Mouse (Mus musculus) intestine, embryonic 15.5 days (tissue): Measurements from ENCODE around the gene Bola3. TPM values are rescaled to one million over a fixed set of nuclear protein-coding genes. Genes with fewer than 3 reads are reported as not detected.

Experiments
- ATAC-seq: fragments of 200-750 bp; cut with Nextera tagmentation; 2 replicates; pipeline ENCODE4 v1.8.0; 2017; ENCODE audit warnings: moderate TSS enrichment, moderate library complexity
- H3K27ac ChIP-seq: fragments of 300-500 bp; sonication (generic); 2 replicates; pipeline ENCODE4 v1.5.1; 2015; ENCODE audit warnings: mild to moderate bottlenecking, inconsistent platforms
- H3K27me3 ChIP-seq: fragments of 300-500 bp; sonication (generic); replicated peaks from 2 replicates; pipeline ENCODE4 v1.6.1; 2015; ENCODE audit warnings: inconsistent platforms
- H3K36me3 ChIP-seq: fragments of 300-500 bp; sonication (generic); 2 replicates; pipeline ENCODE4 v1.6.1; 2015; ENCODE audit warnings: inconsistent platforms
- H3K4me1 ChIP-seq: fragments of 300-500 bp; sonication (generic); replicated peaks from 2 replicates; pipeline ENCODE4 v1.6.1; 2015; ENCODE audit warnings: inconsistent platforms
- H3K4me2 ChIP-seq: fragments of 300-500 bp; sonication (generic); replicated peaks from 2 replicates; pipeline ENCODE4 v1.6.1; 2015; ENCODE audit warnings: mild to moderate bottlenecking, inconsistent platforms
- H3K4me3 ChIP-seq: fragments of 300-500 bp; sonication (generic); replicated peaks from 2 replicates; pipeline ENCODE4 v1.5.1; 2015; ENCODE audit warnings: inconsistent platforms
- H3K9ac ChIP-seq: fragments of 300-500 bp; sonication (generic); 2 replicates; pipeline ENCODE4 v1.6.1; 2015; ENCODE audit warnings: inconsistent platforms
- H3K9me3 ChIP-seq: fragments of 300-500 bp; sonication (generic); 2 replicates; pipeline ENCODE4 v1.6.1; 2016; ENCODE audit warnings: inconsistent platforms
- WGBS: fragments of 180-500 bp; shearing (Covaris S2); methylation state at CpG from one replicate; pipeline ENCODE4 v1.1.7; 2015; 5-methylcytosine and 5-hydroxymethylcytosine counted together
- polyA plus RNA-seq: library from polyadenylated mRNA; unstranded; fragments of >200 nt; fragmentation: Nextera tagmentation; extraction: Ambion mirVana; gene quantifications from 2 replicates; pipeline ENCODE4 v1.2.1, GENCODE M21; 2015

Gene Bola3
- polyA plus RNA-seq, 1 experiment from 2014 or later: 183 TPM

DNA sequence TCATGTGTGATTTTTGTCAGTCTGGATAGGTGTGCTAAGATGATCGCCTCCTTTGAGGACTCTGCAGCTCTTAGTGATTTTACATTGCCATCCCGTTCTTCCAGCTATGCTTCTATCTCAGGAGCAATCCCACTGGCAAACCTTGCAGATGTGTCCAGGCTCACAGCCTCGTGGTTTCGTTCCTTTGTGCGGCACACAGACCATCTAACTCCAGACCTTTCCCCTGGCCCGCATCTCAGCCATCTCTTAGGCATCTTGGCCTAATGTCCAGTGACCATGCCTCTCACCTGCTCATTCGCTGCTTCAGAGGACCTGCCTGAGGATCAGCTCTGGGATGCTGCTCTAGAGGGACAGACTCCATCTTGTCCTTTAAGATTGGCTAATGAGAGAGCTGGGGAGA lies 1.2 kb downstream of the Bola3 start:
- Histone ChIP-seq H3K4me1 (peaks cover 10% of the 10 kb centered on the region), H3K4me2 (peak overlapping the region; percentile 63), H3K27ac (no peak overlapping the region), H3K9ac (peak overlapping the region; percentile 96), H3K27me3 (no peaks in the 10 kb centered on the region), H3K9me3 (no peaks in the 10 kb centered on the region), H3K4me3 (peak overlapping the region; percentile 95), H3K36me3 (peaks cover 4% of the 10 kb centered on the region)
- ATAC-seq: no peak
- 78% methylated on average over 7 of the region's 7 CpGs for WGBS

DNA sequence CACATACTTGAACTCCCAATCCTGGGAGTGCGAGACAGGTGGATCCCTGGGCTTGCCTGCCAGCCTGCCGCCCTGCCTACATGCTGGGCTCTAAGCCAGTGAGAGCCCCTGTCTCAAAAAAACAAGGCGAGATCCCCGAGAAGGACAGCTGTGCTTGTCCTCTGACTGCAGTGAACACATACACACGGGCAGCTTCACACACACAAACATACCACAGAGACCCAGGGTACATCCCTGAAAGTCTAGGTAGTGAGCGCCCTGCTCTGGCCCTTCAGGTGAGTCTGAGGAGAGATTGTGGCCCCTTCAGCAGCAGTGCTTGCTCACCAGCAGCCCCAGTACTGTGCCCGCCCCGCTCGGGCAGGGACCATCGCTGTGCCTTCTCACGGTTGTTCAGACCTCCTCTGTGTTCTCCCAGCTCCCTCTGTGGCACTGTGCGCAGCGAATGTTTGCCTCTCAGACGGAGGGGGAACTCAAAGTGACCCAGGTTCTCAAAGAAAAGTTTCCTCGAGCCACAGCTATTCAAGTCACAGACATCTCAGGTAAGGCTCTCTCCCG lies 2.0 kb downstream of the Bola3 start:
- Histone ChIP-seq H3K9me3 (no peaks in the 10 kb centered on the region), H3K4me3 (no peak overlapping the region), H3K27me3 (no peaks in the 10 kb centered on the region), H3K4me1 (peaks cover 11% of the 10 kb centered on the region), H3K9ac (no peak overlapping the region), H3K36me3 (peaks cover 6% of the 10 kb centered on the region), H3K27ac (no peak overlapping the region), H3K4me2 (no peak overlapping the region)
- WGBS: 88% methylated on average over 16 of the region's 16 CpGs
- no peak for ATAC-seq

DNA sequence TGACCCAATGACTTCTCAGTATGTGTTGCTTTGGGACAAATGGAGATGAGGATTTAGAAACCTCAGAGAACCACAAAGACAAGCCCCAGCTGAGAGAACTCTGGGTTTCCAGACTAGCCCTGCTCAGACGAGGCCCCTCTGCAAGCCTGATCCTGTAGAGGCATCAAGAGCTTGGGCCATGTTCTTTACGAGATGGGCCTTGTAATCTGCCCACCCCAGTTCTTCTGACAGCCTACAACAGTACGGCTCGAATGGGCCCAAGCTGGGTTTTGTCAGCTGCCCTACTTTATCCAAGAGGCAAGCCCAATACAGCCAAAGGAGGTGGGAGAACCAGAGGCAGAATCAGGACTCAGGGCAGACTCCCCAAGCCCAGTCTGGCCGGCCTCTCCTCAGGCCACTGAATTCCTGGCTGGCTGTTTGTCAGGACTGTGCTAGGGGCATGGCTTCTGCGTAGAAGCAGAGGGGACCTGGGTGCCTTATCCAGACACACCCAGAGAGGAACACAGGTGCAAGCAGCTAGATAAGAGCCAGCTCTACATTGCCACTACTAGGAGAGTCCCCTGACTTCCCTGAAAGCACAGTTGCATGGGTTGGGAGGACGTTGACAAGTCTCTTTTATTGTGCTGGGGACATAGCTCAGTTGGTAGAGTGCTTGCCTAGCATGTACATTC lies 2.7 kb downstream of the Bola3 start:
- H3K9ac ChIP-seq: peak overlapping the region; percentile 28
- H3K9me3 ChIP-seq: no peaks in the 10 kb centered on the region
- H3K4me2 ChIP-seq: 0 out of 2 replicates have a peak overlapping the region, but pooled peaks have one; percentile 17
- WGBS: 79% methylated on average over 7 of the region's 7 CpGs
- H3K36me3 ChIP-seq: peaks cover 6% of the 10 kb centered on the region
- no peak overlapping the region for H3K4me3 ChIP-seq
- no peaks in the 10 kb centered on the region for H3K27me3 ChIP-seq
- ATAC-seq: peak; percentile 68
- peak overlapping the region; percentile 27; the same call in 1 of the 2 replicates for H3K27ac ChIP-seq
- H3K4me1 ChIP-seq: peaks cover 11% of the 10 kb centered on the region

DNA sequence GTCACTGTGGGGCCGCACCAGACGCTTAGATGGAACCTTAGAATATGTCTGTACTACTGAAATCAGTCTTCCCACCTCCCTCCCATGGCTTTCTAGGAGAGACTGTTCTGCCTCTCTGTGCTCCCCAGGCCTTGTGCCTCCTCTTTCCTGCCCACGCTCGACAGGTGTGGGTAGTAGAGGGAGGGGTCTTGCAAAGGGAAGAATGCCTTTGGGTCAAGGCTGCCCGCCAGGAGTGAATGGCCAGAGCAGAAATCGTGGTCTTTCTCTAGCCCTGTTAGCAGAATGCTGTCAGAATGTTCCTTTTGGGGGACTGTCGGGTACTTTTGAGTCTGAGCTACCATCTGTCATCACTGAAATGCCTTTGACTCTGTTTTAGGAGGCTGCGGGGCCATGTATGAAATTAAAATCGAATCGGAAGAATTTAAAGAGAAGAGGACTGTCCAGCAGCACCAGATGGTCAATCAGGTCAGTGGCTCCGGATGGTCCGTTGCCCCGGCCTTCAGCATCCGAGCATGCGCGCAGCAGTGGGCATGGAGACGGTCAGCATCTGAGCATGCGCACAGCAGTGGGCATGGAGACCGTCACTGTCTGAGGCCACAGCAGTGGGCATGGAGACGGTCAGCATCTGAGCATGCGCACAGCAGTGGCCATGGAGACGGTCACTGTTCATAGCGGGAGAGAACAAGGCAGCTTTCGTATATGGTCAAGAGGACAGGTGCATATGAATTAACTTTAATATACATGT lies 3.9 kb downstream of the Bola3 start:
- no peak overlapping the region for H3K27ac ChIP-seq
- H3K4me3 ChIP-seq: no peak overlapping the region
- WGBS: 91% methylated on average over 24 of the region's 24 CpGs
- peaks cover 11% of the 10 kb centered on the region for H3K4me1 ChIP-seq
- H3K9me3 ChIP-seq: no peaks in the 10 kb centered on the region
- H3K36me3 ChIP-seq: peaks cover 6% of the 10 kb centered on the region
- H3K27me3 ChIP-seq: no peaks in the 10 kb centered on the region
- no peak overlapping the region for H3K9ac ChIP-seq
- no peak overlapping the region for H3K4me2 ChIP-seq
- ATAC-seq: no peak

DNA sequence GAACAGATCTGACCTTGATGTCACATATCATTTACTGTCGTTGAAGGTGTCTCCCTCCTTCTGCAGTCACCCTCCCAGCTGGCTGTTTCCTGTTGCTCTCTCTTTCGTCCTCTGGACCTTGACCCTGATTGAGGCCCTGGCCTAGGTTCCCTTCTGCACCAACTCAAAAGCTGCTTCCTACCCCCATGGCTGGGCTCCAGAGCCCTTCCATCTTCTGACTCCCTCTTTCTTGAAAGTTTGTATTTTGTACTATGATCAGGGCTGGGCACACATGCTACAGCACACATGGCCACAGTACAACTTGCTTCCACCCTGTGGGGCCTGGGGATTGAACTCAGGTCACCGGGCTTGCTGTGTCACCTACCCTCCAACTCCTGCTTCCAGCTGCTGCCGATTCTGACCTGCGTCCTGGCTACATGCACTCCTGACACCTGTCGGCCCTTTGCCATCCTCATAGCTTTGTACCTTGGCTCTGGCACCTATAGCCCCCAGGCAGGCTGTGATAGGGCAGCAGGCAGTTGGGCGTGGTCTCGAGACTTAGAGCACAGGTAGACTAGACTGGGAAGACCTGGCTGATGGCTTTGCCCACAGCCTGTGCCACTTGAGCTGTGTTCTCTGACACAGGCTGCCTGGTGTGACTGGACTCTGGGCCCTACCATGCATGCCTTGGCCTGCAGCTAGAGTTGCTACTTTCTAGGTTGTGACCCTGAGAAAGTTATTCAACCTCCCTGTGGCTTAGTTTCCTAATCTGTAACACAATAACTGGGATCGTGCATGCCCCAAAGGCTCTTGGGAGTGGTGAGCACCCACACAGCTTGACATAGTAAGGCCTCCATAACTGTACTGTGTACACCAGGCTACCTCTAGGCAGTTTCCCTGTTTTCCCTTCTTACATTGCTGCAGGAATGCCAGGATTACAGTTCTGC lies 6.2 kb downstream of the Bola3 start:
- Histone ChIP-seq H3K27ac (peak overlapping the region; percentile 48), H3K4me2 (0 out of 2 replicates have a peak overlapping the region, but pooled peaks have one; percentile 17), H3K9ac (no peak overlapping the region), H3K4me3 (no peak overlapping the region), H3K4me1 (peaks cover 9% of the 10 kb centered on the region), H3K27me3 (no peaks in the 10 kb centered on the region), H3K9me3 (no peaks in the 10 kb centered on the region), H3K36me3 (peaks cover 13% of the 10 kb centered on the region)
- ATAC-seq: peak; percentile 50
- 74% methylated on average over 9 of the region's 9 CpGs for WGBS

DNA sequence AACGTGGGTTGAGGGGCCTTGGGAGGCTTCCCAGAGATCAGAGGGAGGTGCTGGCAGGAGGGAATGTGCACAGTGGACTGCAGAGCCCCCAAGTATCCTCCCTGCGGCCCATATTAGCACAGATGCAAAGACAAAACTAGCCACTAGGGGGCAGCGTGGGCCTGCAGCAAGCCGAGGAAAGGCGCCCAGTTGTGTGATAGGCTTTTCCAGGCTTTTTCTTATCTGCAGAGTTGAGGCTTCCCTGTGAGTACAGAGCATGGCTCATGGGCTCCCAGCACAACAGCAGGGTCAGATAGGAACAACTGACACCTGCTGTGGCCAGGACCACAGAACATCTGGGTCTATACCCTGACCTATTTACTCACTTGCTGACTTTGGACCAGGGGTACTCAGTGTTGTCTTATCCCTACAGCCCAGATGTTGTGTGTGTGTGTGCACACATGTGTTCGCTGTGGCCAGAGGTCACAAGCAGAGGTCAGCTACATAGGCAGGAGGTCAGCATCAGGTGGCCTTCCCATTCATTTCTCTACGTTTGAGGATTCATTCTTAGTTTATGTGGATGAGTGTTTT lies 7.7 kb downstream of the Bola3 start:
- peak; percentile 50 for ATAC-seq
- H3K9ac ChIP-seq: no peak overlapping the region
- H3K36me3 ChIP-seq: peaks cover 13% of the 10 kb centered on the region
- H3K27ac ChIP-seq: no peak overlapping the region
- H3K4me1 ChIP-seq: peaks cover 5% of the 10 kb centered on the region
- H3K4me3 ChIP-seq: no peak overlapping the region; the same call in 1 of the 2 replicates
- 26% methylated on average over 7 of the region's 7 CpGs for WGBS
- H3K27me3 ChIP-seq: no peaks in the 10 kb centered on the region
- H3K4me2 ChIP-seq: no peak overlapping the region
- no peaks in the 10 kb centered on the region for H3K9me3 ChIP-seq

DNA sequence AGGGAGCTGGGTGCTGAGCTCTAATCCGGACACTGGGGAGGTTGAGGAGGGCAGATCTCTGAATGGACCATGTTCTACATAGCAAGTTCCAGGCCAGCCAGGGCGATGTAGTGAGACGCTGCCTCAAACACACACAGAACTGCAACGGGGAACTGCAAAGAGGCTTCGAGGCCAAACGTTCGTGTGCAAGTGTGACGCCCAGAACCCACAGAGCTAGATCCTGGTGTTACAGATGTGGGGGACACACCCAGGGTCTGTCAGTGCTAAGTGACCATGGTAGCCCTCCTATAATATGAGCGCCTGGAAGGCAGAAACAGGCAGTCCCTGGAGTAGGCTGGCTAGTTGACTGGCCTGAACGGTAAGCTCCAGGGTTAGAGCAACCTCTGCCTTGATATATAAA lies 8.5 kb downstream of the Bola3 start:
- no peak for ATAC-seq
- no peaks in the 10 kb centered on the region for H3K27me3 ChIP-seq
- H3K4me1 ChIP-seq: peaks cover 5% of the 10 kb centered on the region
- H3K9ac ChIP-seq: no peak overlapping the region
- H3K4me3 ChIP-seq: no peak overlapping the region
- no peak overlapping the region for H3K4me2 ChIP-seq
- H3K36me3 ChIP-seq: peaks cover 13% of the 10 kb centered on the region
- WGBS: 87% methylated on average over 10 of the region's 10 CpGs
- H3K9me3 ChIP-seq: no peaks in the 10 kb centered on the region
- H3K27ac ChIP-seq: no peak overlapping the region

DNA sequence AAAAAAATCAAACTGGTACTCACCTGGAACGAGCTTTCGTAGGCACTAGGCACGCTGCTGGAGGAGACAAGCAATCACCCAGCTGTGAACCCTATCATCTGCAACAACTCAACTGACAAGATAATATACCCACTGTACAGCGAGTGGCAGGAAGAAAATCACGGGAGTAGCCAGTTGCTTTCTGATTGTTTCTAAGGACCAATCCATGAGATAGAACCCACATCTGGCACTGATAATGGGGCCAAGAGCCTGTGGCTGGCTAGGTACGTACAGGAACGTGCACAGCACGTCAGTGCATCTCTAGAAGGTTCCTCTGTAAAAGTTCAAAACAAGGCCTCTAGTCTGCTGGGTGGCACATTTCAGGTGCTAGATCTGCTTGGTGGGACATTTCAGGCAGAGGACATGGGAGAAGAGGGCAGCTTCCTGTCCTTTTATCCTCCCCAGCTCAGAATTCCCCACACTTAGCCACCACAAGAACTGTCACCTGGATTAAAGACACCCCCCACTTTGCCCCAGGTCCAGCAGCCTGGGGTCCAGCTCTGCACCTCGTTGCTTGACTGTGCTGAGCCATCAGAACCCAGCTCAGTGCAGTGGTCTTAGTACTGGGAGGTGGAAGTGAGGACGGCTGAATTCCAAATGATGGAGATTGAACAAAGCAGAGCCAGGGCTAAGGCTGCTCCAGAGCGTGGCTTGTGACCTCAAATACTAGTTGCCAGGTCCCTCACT lies 12.7 kb downstream of the Bola3 start:
- Histone ChIP-seq H3K4me1 (no peaks in the 10 kb centered on the region), H3K4me2 (no peak overlapping the region), H3K27ac (no peak overlapping the region), H3K4me3 (no peak overlapping the region), H3K9ac (no peak overlapping the region), H3K9me3 (no peaks in the 10 kb centered on the region), H3K36me3 (peaks cover 15% of the 10 kb centered on the region), H3K27me3 (no peaks in the 10 kb centered on the region)
- ATAC-seq: no peak
- WGBS: 88% methylated on average over 11 of the region's 11 CpGs

DNA sequence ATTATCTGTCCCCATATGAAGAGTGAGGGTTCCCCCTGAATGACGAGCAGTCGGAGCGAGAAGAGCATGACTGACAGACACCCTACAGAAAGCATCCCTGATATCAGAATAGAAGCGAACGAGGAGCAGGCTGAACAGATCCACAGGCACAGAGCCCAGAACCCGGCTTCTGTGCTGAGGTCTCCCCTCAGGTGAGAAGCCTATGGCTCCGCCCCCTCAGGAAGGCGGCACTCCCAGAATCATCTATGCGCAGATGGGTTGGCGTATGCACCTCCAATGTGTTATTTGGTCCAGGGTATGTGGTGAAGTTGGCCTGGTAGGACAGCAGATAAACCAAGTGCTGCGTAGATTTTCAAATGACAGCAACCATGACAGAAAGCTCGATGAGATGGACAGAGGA lies 14.1 kb downstream of the Bola3 start:
- no peaks in the 10 kb centered on the region for H3K27me3 ChIP-seq
- H3K9ac ChIP-seq: no peak overlapping the region
- no peak overlapping the region for H3K4me3 ChIP-seq
- H3K36me3 ChIP-seq: peaks cover 25% of the 10 kb centered on the region
- H3K4me2 ChIP-seq: no peak overlapping the region
- WGBS: 89% methylated on average over 12 of the region's 12 CpGs
- H3K27ac ChIP-seq: no peak overlapping the region
- H3K4me1 ChIP-seq: no peaks in the 10 kb centered on the region
- no peaks in the 10 kb centered on the region for H3K9me3 ChIP-seq
- no peak for ATAC-seq

DNA sequence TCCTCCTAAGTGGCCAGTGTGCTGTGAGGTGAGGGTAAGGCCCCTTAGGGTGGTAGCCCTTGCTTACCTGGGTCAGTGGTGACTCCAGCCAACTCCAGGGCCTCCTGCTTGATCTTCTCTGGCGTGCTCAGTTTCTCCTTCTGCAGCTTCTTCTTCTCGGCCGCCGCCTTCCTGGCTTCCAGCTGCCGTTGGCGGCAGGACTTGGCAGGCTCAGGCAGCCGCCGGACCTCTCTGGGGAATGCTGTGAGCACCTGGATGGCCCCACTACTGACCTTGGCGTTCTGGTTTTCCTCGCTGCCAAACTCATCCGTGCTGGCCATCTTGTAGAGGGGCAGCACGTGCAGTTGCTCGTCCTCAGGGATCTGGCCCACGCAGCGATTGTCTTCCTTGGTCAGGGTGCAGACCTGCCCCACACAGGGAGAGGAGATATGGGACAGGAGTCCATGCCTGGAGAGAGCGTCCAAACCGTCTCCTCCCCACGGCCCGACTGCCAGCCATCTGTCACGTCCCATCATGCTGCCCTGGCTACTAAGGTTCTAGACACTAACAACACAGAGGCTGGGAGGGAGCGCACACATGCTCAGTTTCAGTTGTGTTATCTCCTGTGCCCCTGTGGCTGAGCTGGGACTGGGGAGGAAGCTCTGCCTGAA lies 21.5 kb downstream of the Bola3 start:
- Histone ChIP-seq H3K4me1 (no peaks in the 10 kb centered on the region), H3K27me3 (no peaks in the 10 kb centered on the region), H3K27ac (no peak overlapping the region), H3K4me2 (no peak overlapping the region), H3K9ac (no peak overlapping the region), H3K36me3 (peaks cover 80% of the 10 kb centered on the region), H3K4me3 (no peak overlapping the region), H3K9me3 (no peaks in the 10 kb centered on the region)
- WGBS: 85% methylated on average over 21 of the region's 21 CpGs
- no peak for ATAC-seq

DNA sequence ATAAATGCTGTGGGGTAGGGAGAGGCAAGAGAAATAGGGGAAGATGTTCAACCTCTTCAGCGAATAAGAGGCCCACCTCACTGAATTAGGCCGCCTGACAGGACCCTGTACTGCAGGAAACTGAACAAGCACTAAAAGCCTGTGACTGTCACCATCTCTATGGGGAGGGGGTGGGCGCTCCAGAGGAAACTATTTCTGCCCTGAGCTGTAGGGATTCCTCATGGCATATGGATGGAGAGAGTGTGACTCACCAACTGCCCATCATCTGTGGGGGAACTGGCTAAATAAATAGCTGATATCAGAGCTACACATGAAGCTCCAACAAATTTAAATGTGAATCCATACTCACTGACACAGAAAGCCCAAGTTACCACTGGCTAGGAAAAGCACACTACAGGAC lies 22.4 kb downstream of the Bola3 start:
- H3K9me3 ChIP-seq: no peaks in the 10 kb centered on the region
- H3K27ac ChIP-seq: no peak overlapping the region
- H3K27me3 ChIP-seq: no peaks in the 10 kb centered on the region
- no peak overlapping the region for H3K9ac ChIP-seq
- H3K36me3 ChIP-seq: peaks cover 84% of the 10 kb centered on the region
- no peak for ATAC-seq
- H3K4me1 ChIP-seq: no peaks in the 10 kb centered on the region
- H3K4me2 ChIP-seq: no peak overlapping the region
- H3K4me3 ChIP-seq: no peak overlapping the region
- WGBS: 89% methylated on average over 3 of the region's 3 CpGs
